In genomic region chr16:25408032-25408431, GRCm38 (mm10) we compare ENCODE assay signal across 16 mouse cellular contexts.
DNase-seq lines count a peak whose midpoint lies in the region; ATAC-seq and TF ChIP-seq lines count a peak whose summit lies in the region.
"Had no signal": no experiment of that assay in that cellular context is flagged by ENCODE, and none has a peak within 500 bp of the region (broad histone marks: within the 10 kb centered on the region; RNA-seq: fewer than 3 reads in every experiment).

No protein-coding gene starts in this region.

- DNase-seq in hindbrain, embryonic 14.5 days (ENCODE audit: low spot score), result no peak
- DNase-seq in hindbrain, embryonic 10.5 days (ENCODE audit: low spot score), result no peak
- peak; percentile 78 for DNase-seq in brain, embryonic 14.5 days (ENCODE audit: low read depth)
- DNase-seq in forebrain, embryonic 14.5 days (ENCODE audit: low spot score), result peak; percentile 65
- DNase-seq in liver, postnatal 0 days, result no peak
- DNase-seq in MN1 (ENCODE audit: low spot score), result no peak
- DNase-seq in thymus, postnatal 0 days (ENCODE audit: low spot score), result no peak
- DNase-seq: adrenal gland, adult 8-10 months; cerebellum, adult 2 months; heart, postnatal 14 days; kidney, postnatal 10 days; spleen, adult 18-20 months; thymus, postnatal 14 days had no signal

- TF ChIP-seq CTCF in brain, embryonic 14.5 days (IDR thresholded peaks at IDR 0.05; ENCODE audit: borderline replicate concordance, extremely low read depth, insufficient read depth, insufficient read length), result no peak
- TF ChIP-seq CTCF in liver, postnatal 0 days (IDR thresholded peaks at IDR 0.05; ENCODE audit: low read depth), result no peak

- no peak overlapping the region for H3K4me3 ChIP-seq in hindbrain, embryonic 14.5 days (replicated peaks; ENCODE audit: low read length)
- no peak overlapping the region for H3K4me3 ChIP-seq in hindbrain, embryonic 10.5 days
- no peak overlapping the region for H3K4me3 ChIP-seq in forebrain, embryonic 14.5 days (ENCODE audit: low read depth, low read length)
- no peak overlapping the region for H3K4me3 ChIP-seq in limb, embryonic 15.5 days
- H3K4me3 ChIP-seq in liver, postnatal 0 days (ENCODE audit: low read depth, low read length), result no peak overlapping the region
- H3K4me3 ChIP-seq: midbrain, embryonic 13.5 days had no signal

- no peak overlapping the region for H3K4me2 ChIP-seq in hindbrain, embryonic 14.5 days (replicated peaks)
- no peak overlapping the region for H3K4me2 ChIP-seq in forebrain, embryonic 14.5 days (ENCODE audit: low read length)
- H3K4me2 ChIP-seq in limb, embryonic 15.5 days, result 0 out of 2 replicates have a peak overlapping the region, but pooled peaks have one; percentile 10
- H3K4me2 ChIP-seq in liver, postnatal 0 days (ENCODE audit: low read depth, low read length), result no peak overlapping the region
- H3K4me2 ChIP-seq: midbrain, embryonic 13.5 days had no signal

- no peak for ATAC-seq in hindbrain, embryonic 14.5 days (ENCODE audit: low FRiP score)
- peak; percentile 37; the same call in 1 of the 2 replicates for ATAC-seq in forebrain, embryonic 14.5 days
- no peak for ATAC-seq in limb, embryonic 15.5 days (ENCODE audit: insufficient number of reproducible peaks, low FRiP score, low TSS enrichment, low read depth)
- ATAC-seq in liver, postnatal 0 days, result no peak
- ATAC-seq: Patski had no signal

- H3K4me1 ChIP-seq in hindbrain, embryonic 14.5 days (replicated peaks; ENCODE audit: control insufficient read depth, insufficient read depth, low read length), result peaks cover 12% of the 10 kb centered on the region
- H3K4me1 ChIP-seq in hindbrain, embryonic 10.5 days (replicated peaks), result peaks cover 5% of the 10 kb centered on the region
- H3K4me1 ChIP-seq in forebrain, embryonic 14.5 days (ENCODE audit: control insufficient read depth, insufficient read depth, low read length), result peaks cover 11% of the 10 kb centered on the region
- H3K4me1 ChIP-seq in limb, embryonic 15.5 days, result peaks cover 11% of the 10 kb centered on the region
- no peaks in the 10 kb centered on the region for H3K4me1 ChIP-seq in liver, postnatal 0 days (ENCODE audit: insufficient read depth)

- H3K9ac ChIP-seq in hindbrain, embryonic 14.5 days, result no peak overlapping the region
- H3K9ac ChIP-seq in forebrain, embryonic 14.5 days (ENCODE audit: low read length), result no peak overlapping the region
- H3K9ac ChIP-seq in limb, embryonic 15.5 days, result no peak overlapping the region
- no peak overlapping the region for H3K9ac ChIP-seq in liver, postnatal 0 days (replicated peaks)
- H3K9ac ChIP-seq: midbrain, embryonic 13.5 days had no signal

- H3K9me3 ChIP-seq in hindbrain, embryonic 14.5 days (ENCODE audit: control insufficient read depth, low read length), result no peaks in the 10 kb centered on the region
- no peaks in the 10 kb centered on the region for H3K9me3 ChIP-seq in hindbrain, embryonic 10.5 days
- H3K9me3 ChIP-seq in forebrain, embryonic 14.5 days (replicated peaks; ENCODE audit: control insufficient read depth, low read length), result no peaks in the 10 kb centered on the region
- no peaks in the 10 kb centered on the region for H3K9me3 ChIP-seq in limb, embryonic 15.5 days
- no peaks in the 10 kb centered on the region for H3K9me3 ChIP-seq in liver, postnatal 0 days (ENCODE audit: low read length)
- H3K9me3 ChIP-seq: midbrain, embryonic 13.5 days had no signal

- H3K27ac ChIP-seq in hindbrain, embryonic 14.5 days, result peak overlapping the region; percentile 51
- no peak overlapping the region for H3K27ac ChIP-seq in hindbrain, embryonic 10.5 days
- peak overlapping the region; percentile 10; the same call in 1 of the 2 replicates for H3K27ac ChIP-seq in forebrain, embryonic 14.5 days (ENCODE audit: low read depth, low read length)
- peak overlapping the region; percentile 78 for H3K27ac ChIP-seq in limb, embryonic 15.5 days
- no peak overlapping the region for H3K27ac ChIP-seq in liver, postnatal 0 days (ENCODE audit: low read depth)

- H3K27me3 ChIP-seq in hindbrain, embryonic 14.5 days (ENCODE audit: control insufficient read depth, insufficient read depth, low read length), result no peaks in the 10 kb centered on the region
- H3K27me3 ChIP-seq in hindbrain, embryonic 10.5 days (ENCODE audit: insufficient read depth, poor library complexity, severe bottlenecking), result no peaks in the 10 kb centered on the region
- no peaks in the 10 kb centered on the region for H3K27me3 ChIP-seq in forebrain, embryonic 14.5 days (replicated peaks; ENCODE audit: control insufficient read depth, insufficient read depth, low read length)
- no peaks in the 10 kb centered on the region for H3K27me3 ChIP-seq in limb, embryonic 15.5 days
- H3K27me3 ChIP-seq in liver, postnatal 0 days (ENCODE audit: insufficient read depth, low read length), result no peaks in the 10 kb centered on the region
- H3K27me3 ChIP-seq: midbrain, embryonic 13.5 days; Patski had no signal

- 76% methylated on average over 6 of the region's 6 CpGs for WGBS in hindbrain, embryonic 14.5 days
- WGBS in hindbrain, embryonic 10.5 days, result 86% methylated on average over 6 of the region's 6 CpGs
- 15% methylated on average over 6 of the region's 6 CpGs for WGBS in forebrain, embryonic 14.5 days
- 34% methylated on average over 6 of the region's 6 CpGs for WGBS in limb, embryonic 15.5 days
- WGBS in liver, postnatal 0 days (ENCODE audit: insufficient replicate concordance), result 80% methylated on average over 6 of the region's 6 CpGs

- H3K36me3 ChIP-seq in hindbrain, embryonic 14.5 days (replicated peaks; ENCODE audit: control insufficient read depth, insufficient read depth), result no peaks in the 10 kb centered on the region
- H3K36me3 ChIP-seq in hindbrain, embryonic 10.5 days, result no peaks in the 10 kb centered on the region
- no peaks in the 10 kb centered on the region for H3K36me3 ChIP-seq in forebrain, embryonic 14.5 days (ENCODE audit: control insufficient read depth, insufficient read depth, low read length)
- H3K36me3 ChIP-seq in limb, embryonic 15.5 days, result no peaks in the 10 kb centered on the region
- H3K36me3 ChIP-seq in liver, postnatal 0 days (replicated peaks; ENCODE audit: insufficient read depth, low read length), result no peaks in the 10 kb centered on the region
- H3K36me3 ChIP-seq: midbrain, embryonic 13.5 days had no signal

- TF ChIP-seq EP300 in liver, postnatal 0 days (IDR thresholded peaks at IDR 0.05; ENCODE audit: low read depth), result no peak

- no peak for TF ChIP-seq POLR2A in brain, embryonic 14.5 days (IDR thresholded peaks at IDR 0.05; ENCODE audit: borderline replicate concordance, extremely low read depth, insufficient read depth, insufficient read length, poor library complexity, severe bottlenecking)

Comparison
In these comparisons a context has a peak if more than half of its experiments do, and no peak if none do; other contexts are left out.
1. H3K27ac ChIP-seq: peak in hindbrain, embryonic 14.5 days (single experiment), forebrain, embryonic 14.5 days (single experiment) and limb, embryonic 15.5 days (single experiment); none in hindbrain, embryonic 10.5 days (single experiment) and liver, postnatal 0 days (single experiment).
2. DNase-seq: peak in brain, embryonic 14.5 days (single experiment) and forebrain, embryonic 14.5 days (single experiment); none in hindbrain, embryonic 14.5 days (single experiment), hindbrain, embryonic 10.5 days (single experiment), liver, postnatal 0 days (single experiment), MN1 (single experiment) and thymus, postnatal 0 days (single experiment).